Mouse (Mus musculus): ENCODE data around the gene Gm27235.
"Not testable (repeated sequence)": the region's sequence is repeated elsewhere in the genome, so short reads cannot be mapped to it uniquely, and the experiment has no call there.

The Gm27235 gene

DNA sequence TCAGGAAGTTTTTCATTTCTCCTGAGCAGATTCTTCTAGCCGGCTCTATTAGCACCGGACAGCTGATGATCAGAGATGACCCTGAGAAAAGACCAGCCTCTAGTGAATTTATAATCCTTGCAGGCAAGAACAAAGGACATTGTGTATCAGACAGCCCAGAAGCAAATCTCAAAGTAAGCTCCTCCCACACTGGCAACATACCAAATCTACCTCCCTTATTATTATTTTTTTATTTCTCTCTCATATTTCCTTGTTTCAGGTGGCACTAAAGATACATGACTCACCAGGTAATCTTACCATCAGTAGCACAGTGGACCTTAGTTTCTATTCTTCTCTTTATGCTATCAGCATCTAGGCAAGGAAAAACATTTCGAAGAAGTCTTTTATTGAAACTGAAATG is at the start of gene Gm27235, which contains the start of gene D730048I06Rik:
Gm27235 (minus strand) TSS at position 101 of the 400 bp plus-strand sequence.
D730048I06Rik (minus strand) TSS at position 112 of the 400 bp plus-strand sequence.
- no peak for DNase-seq

GRCm38 (mm10) chr9:35817881-35818280 is 28.0 kb upstream of the Gm27235 start:
- not testable (repeated sequence) for DNase-seq

GRCm38 (mm10) chr9:35798146-35798545 is 8.2 kb upstream of the Gm27235 start:
- no peak for DNase-seq

GRCm38 (mm10) chr9:35778009-35778408 is 11.9 kb downstream of the Gm27235 start, which contains the start of gene Gm17727:
Gene Gm17727, minus strand, starts transcription at chr9:35778109.
- DNase-seq: no peak

GRCm38 (mm10) chr9:35756843-35757242 is 33.1 kb downstream of the Gm27235 start:
- DNase-seq: no peak

DNA sequence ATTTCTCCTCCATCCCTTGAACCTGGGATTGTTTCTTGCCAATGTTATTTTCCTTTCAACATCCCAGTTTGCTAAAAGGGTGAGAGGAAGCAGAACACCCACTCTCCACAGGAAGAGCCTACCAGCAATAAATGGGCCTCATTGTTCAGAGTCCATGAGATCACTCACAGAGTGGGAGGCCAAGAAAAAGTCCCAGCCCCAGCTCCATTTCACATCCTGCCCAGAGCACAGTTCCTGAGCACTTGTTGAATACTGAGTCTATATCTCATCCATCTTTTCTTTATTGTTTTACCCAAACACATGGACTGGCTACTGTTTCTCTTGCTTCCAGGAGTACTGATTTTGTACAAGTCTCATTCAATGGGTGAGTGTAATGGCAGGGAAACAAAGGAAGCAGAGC is 49.2 kb downstream of the Gm27235 start, which contains the start of gene Gm17677:
Gm17677 (plus strand) TSS at position 301 of the 400 bp plus-strand sequence.
- no peak for DNase-seq

Measured in kidney, postnatal 10 days (tissue).